Mouse (Mus musculus) cerebellum, adult 9-10 months (tissue): Measurements from ENCODE around the gene Denr.
A peak's percentile ranks its signal among the peaks of the same experiment; 100 is the strongest.

Experiments
- DNase-seq: peaks from one replicate; pipeline ENCODE4 v3.0.0; 2022

Gene Denr

GRCm38 (mm10) chr5:123906976-123907630 lies at the start of gene Denr:
Gene Denr, plus strand, starts transcription at chr5:123907175.
- peak; percentile 99 for DNase-seq

- no peak for DNase-seq
These were observed 48.2 kb upstream of the Denr start for GRCm38 (mm10) chr5:123858798-123859197.

- no peak for DNase-seq
These were observed 44.3 kb upstream of the Denr start for GRCm38 (mm10) chr5:123862374-123863350.

GRCm38 (mm10) chr5:123863934-123864333 lies 43.0 kb upstream of the Denr start:
- DNase-seq = no peak

DNA sequence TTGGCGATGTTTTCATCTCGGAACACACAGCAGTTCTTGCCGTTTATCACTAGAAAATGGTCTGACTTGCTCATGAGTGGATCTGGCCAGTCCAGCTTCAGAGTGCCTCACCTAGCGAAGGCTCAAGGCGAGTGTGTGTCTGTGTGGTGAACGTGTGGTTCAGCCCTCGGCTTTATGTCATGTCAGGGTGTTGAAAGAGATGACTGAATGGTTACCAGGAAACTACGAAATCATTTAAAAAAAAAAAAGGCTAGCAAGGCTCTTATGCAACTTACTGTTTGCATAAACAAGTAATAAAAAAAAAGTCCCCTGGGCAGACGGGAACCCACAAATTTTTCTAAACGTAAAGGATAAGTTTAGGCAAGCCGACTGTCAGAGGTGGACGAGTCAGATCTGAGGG lies 41.6 kb upstream of the Denr start, which contains the start of gene Hcar2:
Gene Hcar2 (minus strand): TSS at position 135 of the 400 bp plus-strand sequence.
- DNase-seq = no peak

GRCm38 (mm10) chr5:123866457-123866856 lies 40.5 kb upstream of the Denr start:
- DNase-seq = no peak

DNA sequence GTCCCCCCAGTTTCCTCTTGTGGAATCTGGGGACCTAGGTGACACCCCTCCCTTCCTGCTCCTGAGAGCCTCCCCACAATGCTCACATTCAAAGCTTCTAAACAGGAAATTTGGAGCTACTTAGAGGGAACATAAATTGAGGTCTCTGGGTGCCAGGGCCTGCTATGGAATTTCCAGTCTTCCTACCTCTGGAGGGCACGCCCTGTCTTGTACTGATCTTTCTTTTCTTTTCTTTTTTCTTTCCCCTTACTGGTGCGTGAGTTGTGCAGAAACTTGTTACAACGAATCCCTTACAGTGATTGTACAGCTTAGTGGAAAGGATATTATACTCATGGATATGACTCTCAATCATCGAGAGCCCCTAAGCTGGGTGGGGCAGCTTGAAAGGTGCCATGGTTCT lies 37.4 kb upstream of the Denr start:
- DNase-seq = no peak

DNA sequence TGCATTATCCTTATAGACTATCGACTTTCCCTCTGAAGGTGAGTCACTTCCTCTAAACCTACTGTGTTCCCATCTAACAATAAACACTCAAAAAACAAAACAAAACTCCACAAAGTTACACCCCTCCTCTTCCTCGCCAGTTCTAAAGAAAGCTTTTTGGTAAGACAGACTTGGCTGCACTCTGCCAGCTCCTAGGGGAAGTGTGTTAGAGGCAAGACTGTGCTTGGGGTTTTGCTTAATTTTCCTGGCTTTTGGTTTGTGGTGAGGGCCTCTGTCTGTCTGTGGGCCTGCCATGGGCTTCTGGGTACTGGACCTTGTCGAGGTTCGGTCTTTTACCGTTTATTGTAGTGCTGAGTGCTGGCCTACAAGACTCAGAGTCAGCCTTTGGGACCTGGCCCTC lies 32.8 kb upstream of the Denr start:
- no peak for DNase-seq

- no peak for DNase-seq
These were observed 28.9 kb upstream of the Denr start for GRCm38 (mm10) chr5:123878056-123878455.

GRCm38 (mm10) chr5:123879928-123880327 lies 27.0 kb upstream of the Denr start, which contains the start of gene Hcar1:
Gene Hcar1, minus strand, starts transcription at chr5:123880020.
- no peak for DNase-seq

DNA sequence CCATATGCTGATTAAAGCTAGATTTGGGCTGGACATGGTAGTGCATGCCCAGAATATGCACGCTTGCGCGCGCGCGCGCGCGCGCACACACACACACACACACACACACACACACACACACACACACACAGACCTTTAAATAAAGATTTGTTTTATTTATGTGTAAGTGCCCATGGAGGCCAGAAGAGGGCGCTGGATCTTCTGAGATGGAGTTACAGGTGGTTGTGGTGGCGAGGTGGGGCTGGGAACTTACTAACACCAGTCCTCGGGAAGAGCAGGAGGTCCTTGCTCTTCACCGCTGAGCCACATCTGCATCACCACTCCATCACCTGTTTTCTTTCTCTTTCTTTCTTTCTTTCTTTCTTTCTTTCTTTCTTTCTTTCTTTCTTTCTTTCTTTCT lies 26.2 kb upstream of the Denr start:
- DNase-seq = no peak

GRCm38 (mm10) chr5:123883891-123884290 lies 23.1 kb upstream of the Denr start:
- no peak for DNase-seq

- no peak for DNase-seq
These were observed 22.6 kb upstream of the Denr start for GRCm38 (mm10) chr5:123884332-123884731.

GRCm38 (mm10) chr5:123886365-123886764 lies 20.6 kb upstream of the Denr start:
- DNase-seq = no peak

DNA sequence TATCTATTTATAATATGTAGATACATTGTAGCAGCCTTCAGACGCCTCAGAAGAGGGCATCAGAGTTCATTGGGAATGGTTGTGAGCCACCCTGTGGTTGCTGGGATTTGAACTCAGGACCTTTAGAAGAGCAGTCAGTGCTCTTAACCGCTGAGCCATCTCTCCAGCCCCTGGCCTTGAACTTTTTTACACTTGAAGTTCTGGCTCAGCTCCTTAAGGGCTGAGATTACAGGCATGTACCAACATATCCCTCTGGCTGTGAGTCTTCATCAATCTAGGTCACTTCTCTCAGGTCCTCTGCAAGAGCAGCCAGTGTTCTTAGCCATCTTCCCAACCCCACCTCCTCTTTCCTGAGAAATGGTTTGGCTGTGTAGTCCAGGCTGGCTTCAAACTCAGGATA lies 16.7 kb upstream of the Denr start:
- no peak for DNase-seq

DNA sequence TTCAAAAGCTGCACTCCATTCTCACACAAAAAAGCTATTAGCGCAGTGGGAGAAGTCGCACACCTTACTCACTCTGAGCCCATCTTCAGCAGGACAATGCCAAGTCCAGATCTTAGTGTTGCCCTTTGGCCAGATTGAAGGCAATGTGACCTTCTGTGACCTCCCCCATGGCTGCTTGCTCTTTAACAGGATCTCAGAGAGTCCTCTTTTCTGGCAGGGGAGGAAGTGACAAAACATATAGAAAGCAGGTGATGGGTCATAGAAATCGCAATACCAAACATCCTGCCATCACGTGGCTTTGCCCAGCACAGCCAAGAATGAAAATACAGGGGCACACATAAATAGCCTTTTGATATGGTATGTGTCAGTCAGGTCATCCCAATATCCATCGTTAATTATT lies 16.0 kb upstream of the Denr start:
- DNase-seq = no peak

DNA sequence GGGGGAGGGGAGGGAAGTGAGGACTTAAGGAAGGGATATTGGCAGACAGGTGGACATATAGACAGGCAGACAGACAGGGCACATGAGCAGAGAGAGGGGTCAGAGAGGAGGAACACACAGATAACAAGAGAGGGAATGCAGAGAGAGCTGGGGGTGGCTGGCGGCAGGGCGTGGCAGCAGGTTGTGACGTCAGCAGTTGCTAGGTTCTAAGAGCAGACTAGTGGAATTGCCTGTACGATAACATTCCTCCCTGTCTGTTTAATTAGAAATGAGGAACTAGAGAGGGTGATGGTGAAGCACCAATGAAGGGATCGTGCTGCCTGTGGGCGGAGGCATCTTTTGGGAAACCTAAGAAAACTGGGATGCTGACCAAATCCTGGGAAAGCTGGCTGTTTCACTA lies 15.3 kb upstream of the Denr start:
- no peak for DNase-seq

- no peak for DNase-seq
These were observed 13.5 kb upstream of the Denr start for GRCm38 (mm10) chr5:123893520-123893919.

GRCm38 (mm10) chr5:123896395-123896794 lies 10.6 kb upstream of the Denr start:
- DNase-seq = no peak

DNA sequence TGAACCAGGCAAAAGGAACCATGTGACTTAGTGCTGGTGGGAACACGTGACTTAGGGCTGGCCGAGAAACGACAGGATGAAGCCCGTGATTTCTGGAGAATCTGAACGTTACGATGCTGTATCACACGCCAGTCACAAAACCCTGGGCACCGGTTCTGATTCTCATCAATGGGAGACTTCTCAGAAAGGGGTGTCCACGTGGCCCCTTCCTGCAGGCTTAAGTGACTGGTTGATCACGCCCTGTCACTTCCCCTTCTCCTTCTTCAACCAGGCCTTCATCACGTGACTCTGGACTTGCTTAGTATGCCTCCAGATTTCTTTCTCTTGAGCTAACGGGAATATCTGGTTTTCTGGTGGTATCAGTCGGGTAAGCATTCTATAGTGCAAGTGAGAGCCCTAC lies 9.6 kb upstream of the Denr start:
- no peak for DNase-seq

GRCm38 (mm10) chr5:123904059-123904672 lies 2.8 kb upstream of the Denr start:
- DNase-seq = no peak

GRCm38 (mm10) chr5:123906146-123906975 lies 614 bp upstream of the Denr start:
- peak; percentile 50 for DNase-seq

DNA sequence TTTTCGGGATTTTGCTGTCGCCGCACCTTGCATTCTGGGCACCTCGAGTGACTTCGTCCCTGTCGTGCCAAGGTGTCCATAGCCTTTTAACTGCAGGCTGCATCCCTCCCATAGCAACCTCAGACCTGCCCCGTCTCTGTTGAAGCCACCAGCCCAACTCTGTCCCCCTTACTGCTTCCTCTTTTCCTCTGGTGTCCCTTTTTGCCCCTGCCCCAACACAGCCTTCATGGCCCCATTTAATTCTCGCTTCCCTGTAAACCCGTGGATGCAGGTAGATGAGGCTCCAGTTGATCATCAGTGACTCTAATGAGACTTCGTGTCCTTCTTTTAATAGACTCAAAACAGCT lies 629 bp downstream of the Denr start:
- no peak for DNase-seq
